Mouse (Mus musculus): ENCODE results near the gene Map4k3. TPM values are rescaled to one million over a fixed set of nuclear protein-coding genes. Genes with fewer than 3 reads are reported as not detected.
"Not testable (repeated sequence)": the region's sequence is repeated elsewhere in the genome, so short reads cannot be mapped to it uniquely, and the experiment has no call there.

Gene Map4k3
- 10 to 100 TPM; 45.0 to 50.5 TPM for total RNA-seq (2021)
- long read RNA-seq, experiment 1, full-length matches to known transcripts: 17 of 30 reads
- long read RNA-seq, experiment 1, partial matches to known transcripts: 7 of 30 reads
- long read RNA-seq, experiment 1, other reads (novel, unspliced or antisense): 6 of 30 reads
- long read RNA-seq, experiment 2, full-length matches to known transcripts: 6 of 14 reads
- long read RNA-seq, experiment 2, partial matches to known transcripts: 3 of 14 reads
- long read RNA-seq, experiment 2, other reads (novel, unspliced or antisense): 5 of 14 reads

GRCm38 (mm10) chr17:80728062-80728858 lies at the start of gene Map4k3:
TSS of gene Map4k3 (minus strand) at chr17:80728485.
- DNase-seq: peak; percentile 91 to 94

- DNase-seq: no peak
Measured at GRCm38 (mm10) chr17:80777581-80777980, 49.3 kb upstream of the Map4k3 start.

DNA sequence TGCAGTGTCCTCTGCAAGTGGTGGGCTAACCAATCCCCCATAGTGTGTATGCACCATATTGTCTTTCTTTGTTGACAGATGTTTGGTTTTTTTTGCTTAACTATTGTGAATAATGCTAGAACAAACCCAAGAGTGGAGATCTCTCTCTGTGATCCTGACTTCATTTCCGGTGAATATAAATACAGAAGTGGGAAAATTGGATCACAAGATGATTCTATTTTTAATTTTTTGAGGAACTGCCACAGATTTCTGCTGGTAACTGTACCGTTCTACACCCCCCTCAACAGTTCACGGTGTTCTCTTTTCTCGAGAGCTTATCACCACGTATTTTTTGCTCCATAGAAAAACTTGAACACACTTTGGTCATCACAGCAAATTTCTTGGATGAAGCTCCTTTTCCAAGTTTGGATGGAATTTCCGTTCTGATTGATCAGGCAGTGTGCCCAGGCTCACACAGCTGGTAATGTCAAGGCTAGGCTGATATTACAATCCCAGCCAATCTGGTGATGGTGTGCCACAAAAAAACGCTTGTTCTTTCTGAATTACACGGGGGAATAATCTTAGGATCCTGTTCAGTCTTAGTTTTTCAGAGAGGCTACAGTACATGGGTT lies 47.0 kb upstream of the Map4k3 start:
- DNase-seq: peak; percentile 68 to 74

DNA sequence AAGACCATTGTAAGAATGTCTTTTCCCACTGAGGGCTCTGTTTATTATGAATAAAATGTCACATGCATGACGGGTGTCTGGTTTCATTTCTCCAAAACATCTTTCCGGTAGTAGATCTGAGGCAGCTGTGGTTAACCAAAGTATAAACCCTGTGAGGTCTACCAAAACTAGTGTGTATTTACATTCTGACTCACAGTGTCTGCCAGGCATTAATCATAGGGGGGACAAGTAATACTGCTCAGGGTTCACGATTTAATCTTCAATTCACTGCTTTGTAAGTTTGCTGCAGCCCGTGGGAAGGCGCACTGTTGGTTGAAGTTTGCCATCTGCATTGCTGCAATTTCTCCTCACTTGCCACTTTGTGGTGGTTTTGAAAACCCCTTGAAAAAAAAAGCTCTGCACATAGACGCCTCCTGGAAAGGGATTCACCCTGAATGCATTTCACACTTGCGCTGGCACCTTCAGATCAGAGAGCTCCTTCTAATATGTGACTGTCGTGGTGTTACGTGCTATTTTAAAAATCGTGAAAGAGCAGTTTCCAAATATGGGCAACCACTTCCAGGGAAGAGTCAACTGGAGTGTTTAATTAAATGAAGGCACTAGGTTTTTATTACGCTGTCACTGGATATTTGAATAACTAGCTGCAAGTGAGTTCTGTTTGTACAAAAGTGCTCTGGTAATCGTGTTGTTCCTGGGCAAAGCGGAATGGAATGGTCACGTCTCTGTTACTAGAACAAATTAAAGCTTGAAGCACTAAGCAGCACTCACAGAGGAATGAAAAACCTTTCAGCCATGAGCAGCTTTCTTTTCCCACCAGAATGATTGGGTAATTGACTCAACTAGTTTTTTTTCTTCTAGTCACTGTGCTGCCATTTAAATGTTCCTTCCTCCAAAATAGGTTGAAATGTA lies 44.5 kb upstream of the Map4k3 start:
- DNase-seq: no peak

GRCm38 (mm10) chr17:80770065-80770464 lies 41.8 kb upstream of the Map4k3 start:
- no peak for DNase-seq

DNA sequence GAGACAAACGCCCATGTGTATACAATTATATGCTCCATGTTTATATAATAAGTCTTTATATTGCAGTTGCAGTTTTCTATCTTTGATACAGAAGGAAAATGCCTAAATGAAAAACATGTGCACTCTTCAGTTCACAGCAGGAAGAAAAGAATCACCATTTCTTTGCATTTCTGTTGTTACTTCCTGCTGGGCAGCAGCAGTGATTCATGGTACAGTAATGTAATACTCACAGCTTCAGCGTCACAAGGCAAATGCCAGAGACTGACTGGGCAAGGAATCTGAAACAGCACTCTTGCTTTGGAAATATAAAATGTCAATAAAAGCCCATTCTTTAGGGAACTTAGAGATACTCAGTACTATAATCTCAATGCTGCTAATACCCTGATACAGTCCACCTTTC lies 36.9 kb upstream of the Map4k3 start:
- peak in 1 of 2 experiments; percentile 21 for DNase-seq

GRCm38 (mm10) chr17:80763065-80763681 lies 34.9 kb upstream of the Map4k3 start:
- no peak for DNase-seq

- DNase-seq: peak in 1 of 2 experiments; percentile 16
Measured at GRCm38 (mm10) chr17:80762391-80763040, 34.2 kb upstream of the Map4k3 start.

DNA sequence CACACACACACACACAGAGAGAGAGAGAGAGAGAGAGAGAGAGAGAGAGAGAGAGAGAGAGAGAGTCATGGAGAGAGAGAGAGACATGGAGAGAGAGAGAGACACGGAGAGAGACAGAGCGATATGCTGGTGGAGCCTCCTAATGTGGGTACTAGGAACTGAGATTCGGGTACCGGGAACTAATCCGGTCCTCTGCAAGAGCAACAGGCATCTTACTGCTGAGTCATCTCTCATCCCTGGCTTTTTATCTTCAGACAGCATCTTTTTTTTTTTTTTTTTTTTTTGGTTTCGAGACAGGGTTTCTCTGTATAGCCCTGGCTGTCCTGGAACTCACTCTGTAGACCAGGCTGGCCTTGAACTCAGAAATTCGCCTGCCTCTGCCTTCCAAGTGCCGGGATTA lies 32.9 kb upstream of the Map4k3 start:
- DNase-seq: not testable (repeated sequence)

GRCm38 (mm10) chr17:80760344-80761145 lies 32.3 kb upstream of the Map4k3 start:
- no peak for DNase-seq

DNA sequence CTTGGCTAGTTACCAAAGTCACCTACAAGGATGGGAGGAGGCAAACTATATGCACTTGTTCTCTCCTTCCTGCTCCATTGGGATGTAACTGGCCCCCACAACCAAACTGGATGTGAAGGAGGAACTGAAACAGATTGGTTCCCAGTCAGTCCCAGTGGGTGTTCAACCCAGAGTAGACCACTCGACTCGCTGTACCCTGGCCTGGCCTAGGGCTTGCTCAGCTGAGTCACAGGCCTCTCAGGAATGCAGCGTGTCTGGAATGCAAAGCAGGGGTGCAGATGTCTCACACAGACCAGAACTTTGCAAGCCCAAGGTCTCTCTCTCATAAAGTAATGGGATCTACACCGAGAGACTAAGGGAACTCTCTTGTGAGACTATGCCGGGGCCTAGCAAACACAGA lies 27.8 kb upstream of the Map4k3 start:
- peak; percentile 49 to 50 for DNase-seq

- no peak for DNase-seq
Measured at GRCm38 (mm10) chr17:80755076-80755871, 27.0 kb upstream of the Map4k3 start.

GRCm38 (mm10) chr17:80754589-80754988 lies 26.3 kb upstream of the Map4k3 start:
- DNase-seq: no peak

- no peak for DNase-seq
Measured at GRCm38 (mm10) chr17:80752466-80752865, 24.2 kb upstream of the Map4k3 start.

DNA sequence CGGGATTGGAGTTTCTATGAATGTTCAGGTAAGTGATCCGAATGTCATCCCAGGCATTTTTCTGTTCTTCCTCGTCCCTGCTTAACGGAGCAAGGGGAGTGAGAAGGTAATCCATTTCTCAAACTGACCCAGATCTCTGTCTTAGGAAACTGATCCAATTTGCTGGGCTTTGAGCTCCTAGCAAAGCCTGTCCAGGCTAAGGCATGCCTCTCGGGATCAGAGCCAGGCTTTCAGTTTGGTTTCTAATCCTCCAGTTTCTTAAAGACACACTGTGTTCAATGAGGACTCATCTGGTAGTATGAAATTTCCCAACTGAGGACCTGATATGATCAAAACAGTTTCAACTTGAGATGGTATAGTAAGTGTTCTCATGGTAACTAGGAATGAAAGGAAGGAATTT lies 11.1 kb upstream of the Map4k3 start:
- DNase-seq: no peak

DNA sequence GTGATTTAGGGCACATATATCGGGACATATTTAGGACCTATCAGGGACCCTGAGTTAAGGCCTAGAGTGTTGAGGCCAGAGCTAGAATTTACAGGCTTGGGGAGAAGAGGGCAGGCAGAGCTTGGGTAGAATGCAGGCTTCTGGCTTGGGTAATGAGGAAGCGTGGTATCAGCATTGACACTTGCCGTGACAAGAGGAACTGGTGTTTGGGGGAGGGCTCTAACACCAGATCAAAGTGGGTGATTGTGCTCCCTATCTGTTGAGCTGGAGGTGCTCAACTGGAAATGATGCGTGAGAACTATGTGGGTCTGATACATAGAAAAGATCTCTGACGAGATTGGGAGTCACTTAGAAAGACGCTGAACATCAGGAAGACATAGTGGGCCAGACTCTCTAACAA lies 6.4 kb upstream of the Map4k3 start:
- DNase-seq: no peak

GRCm38 (mm10) chr17:80733121-80733800 lies 5.0 kb upstream of the Map4k3 start:
- DNase-seq: no peak

GRCm38 (mm10) chr17:80732256-80732655 lies 4.0 kb upstream of the Map4k3 start:
- no peak for DNase-seq

DNA sequence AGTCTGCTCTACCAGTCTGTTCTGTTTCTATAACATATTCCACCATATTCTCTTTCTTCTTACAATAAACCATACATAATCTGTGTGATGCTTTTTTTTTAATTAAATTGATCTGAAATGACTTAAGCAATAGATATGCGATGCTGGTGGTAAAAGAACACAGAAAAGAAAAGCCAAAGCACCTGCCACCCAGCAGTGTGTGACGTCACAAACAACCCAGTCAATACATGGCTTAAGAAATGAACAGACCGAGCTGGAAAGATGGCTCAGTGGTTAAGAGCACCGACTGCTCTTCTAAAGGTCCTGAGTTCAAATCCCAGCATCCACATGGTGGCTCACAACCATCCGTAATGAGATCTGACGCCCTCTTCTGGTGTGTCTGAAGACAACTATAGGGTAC lies 2.0 kb upstream of the Map4k3 start:
- DNase-seq: not testable (repeated sequence)

Data from adrenal gland, postnatal 36 days (tissue).